Mouse (Mus musculus) kidney, postnatal 4 days (tissue): ENCODE measurements around the gene Trim27.

Source experiments
- DNase-seq, 2 experiments: peaks; one replicate each; pipeline ENCODE4 v3.0.0; 2021; ENCODE audit warnings: mixed read lengths in 2 of 2

The Trim27 gene

DNA sequence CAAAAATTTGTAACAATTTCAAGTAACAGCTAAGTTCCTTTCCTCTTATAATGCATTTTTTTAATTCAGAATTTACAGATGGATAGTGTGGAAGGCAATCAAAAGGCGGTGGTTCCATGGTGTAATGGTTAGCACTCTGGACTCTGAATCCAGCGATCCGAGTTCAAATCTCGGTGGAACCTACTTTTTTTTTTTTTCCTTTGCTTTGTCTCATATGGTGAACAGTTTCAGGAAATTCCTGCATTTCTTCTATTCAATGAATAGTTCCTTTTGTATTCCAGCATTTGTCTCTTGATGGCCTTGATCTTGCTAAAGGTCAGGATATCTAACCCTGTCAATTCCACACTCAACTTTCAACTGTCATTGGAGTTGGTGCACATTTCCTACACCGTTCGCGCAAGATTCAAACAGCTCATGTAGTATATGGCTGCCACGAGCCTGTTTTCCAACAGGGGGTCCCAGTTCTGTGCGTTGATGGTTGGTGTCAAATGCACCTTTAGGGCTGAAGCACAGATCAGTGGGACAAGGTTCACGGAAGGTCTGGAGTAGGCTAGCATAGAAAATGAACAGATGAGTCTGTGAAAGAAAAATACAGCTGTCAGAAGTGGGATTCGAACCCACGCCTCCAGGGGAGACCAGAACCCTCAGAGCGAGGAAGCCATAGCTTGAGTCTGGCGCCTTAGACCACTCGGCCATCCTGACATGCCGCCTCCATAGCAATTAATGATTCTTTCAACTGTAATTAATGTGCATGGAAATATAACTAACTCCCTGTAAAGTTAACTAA is 6.8 kb upstream of the Trim27 start:
- peak; percentile 68 to 78 for DNase-seq

DNA sequence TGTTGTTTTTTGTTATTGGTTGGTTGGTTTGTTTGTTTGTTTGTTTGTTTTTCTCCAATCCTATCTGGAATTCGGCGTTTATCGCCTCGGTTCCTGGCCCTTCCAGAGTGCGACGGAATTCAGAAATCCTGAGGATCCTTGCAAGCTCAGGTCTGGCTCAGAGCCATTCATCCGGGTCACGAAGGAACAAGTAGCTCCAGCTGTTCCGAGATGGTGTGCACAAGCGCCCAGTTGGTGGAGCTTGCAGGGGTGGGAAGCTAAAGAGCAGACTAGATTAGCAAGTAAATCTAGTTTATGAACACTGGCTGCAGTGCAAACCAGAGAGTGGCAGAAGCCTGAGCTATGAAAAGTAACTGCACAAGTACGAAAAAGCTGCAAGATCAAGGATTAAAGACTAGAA is 6.2 kb upstream of the Trim27 start:
- peak; percentile 95 to 96 for DNase-seq

DNA sequence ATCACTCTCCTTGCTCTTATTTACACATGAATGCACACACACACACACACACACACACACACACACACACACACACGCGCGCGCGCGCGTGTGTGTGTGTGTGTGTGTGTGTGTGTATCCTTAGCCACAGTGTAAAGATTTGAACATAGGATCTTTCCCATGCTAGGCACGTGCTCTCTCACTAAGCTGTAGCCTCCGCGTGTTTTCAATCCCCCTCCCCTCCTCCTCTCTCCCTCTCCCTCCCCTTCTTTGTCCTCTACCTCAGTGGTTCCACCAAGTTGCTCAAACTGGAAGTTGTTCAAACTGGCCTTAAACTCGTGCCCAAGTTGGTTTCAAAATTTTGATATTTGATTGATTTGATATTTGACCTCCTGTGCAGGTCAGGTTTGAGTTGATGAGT is 2.5 kb upstream of the Trim27 start:
- no peak for DNase-seq

DNA sequence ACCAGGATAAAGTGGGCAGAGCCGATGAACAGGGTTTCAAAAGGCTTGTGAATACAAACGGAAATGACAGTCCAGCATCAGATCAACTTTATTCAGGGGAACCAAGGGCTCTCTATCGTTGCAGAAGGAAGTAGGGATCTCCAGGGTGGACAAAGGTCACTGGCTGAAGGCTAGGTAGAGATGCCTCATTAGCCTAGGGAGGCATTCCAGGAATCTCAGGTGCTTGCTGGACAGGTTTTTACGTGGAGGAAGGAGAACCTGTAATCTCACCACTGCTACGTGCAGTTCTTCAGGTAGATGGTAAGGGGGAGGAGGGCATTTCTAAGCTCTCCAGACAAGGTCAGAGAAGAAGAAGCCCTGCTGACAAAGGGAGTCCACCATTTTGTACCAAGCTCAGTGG is 1.6 kb upstream of the Trim27 start:
- DNase-seq = no peak

DNA sequence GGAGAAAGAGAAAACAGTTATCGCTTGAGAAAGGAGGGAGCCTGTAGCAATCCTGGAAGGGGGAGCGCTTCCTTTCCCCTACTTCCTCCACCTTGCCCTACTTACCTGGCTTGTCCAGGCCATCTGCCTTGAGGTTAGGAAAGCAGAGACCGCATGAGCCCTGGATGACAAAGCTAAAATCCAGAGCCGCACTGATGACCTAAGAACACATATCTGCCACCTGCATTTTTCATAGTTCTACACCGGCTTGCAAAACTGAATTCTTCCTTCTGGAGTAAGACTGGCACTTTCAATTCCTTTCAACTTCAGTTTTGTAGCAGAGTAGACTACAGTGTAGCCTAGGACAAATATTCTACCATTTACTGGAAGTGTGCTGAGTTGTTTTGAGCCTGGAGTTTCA is 881 bp upstream of the Trim27 start:
- DNase-seq = no peak

DNA sequence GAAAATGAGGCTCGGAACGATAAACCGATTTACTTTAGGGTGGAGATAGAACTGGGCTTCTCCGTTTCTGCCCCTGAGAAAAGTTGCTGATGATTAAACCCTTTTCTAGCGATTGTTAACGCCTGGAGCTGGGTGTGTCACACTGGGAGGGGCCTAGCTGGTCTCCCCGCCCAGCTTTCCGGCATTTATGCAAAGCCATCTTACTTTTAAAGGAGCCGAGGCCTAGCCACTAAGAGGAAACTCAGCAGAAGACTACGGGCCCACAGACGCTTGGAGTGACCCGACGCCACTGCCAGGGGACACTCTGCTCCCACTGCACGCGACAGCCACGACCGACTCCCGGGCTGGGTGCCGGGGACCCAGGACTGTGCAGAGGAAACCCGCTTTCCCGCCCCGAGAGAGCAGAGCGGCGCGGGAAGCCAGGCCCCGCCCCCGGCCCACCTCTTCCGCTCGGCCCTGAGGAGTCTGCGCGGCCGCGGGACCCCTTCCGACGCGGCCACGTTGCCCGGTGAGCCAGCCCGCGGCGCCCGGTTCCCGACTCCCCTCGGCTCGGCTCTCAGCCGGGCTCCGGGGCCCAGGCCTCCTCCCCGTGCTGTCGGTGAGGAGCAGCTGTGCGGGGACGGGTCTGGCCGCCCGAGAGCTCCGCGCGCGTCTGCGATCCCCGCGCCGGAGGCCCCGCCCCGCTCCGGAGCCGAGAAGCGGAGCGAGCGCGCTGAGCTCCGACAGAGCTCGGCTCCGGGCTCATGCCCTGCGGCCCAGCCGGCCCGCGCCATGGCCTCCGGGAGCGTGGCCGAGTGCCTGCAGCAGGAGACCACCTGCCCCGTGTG is 692 bp downstream of the Trim27 start:
- DNase-seq = peak; percentile 86 to 92

DNA sequence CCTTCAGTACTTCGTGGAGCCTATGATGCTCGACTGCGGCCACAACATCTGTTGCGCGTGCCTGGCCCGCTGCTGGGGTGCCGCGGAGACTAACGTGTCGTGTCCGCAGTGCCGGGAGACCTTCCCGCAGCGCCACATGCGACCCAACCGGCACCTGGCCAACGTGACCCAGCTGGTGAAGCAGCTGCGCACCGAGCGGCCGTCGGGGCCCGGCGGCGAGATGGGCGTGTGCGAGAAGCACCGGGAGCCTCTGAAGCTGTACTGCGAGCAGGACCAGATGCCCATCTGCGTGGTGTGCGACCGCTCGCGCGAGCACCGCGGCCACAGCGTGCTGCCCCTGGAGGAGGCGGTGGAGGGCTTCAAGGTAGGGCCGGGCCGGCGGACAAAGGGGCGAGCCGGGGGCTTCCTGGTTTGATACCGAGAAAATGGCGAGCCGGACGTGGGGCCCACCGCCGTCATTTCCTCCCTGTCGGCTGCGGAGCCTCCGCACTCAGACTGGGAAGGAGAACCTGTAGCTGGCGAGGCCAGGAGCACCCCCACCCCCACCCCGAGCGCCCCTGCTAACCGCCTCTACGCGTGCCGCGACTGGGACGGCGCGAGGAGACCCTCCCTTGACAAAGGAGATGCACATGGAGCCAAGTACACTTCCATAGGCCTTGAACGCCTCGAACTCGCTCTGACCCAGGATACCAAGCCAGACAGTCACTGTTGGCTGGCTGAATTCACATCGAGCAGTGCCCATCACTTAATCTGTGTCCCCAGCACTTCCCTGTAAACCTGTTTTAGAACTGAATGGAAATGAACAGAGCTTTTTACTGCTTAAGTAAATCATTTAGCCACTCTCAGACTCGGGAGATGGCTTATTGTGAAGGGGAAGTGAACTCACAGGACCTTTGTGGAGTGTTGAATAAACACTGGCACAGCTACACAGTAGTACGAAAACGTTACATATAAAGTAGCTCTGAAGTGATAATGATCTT is 1.6 kb downstream of the Trim27 start:
- peak; percentile 72 to 84 for DNase-seq

DNA sequence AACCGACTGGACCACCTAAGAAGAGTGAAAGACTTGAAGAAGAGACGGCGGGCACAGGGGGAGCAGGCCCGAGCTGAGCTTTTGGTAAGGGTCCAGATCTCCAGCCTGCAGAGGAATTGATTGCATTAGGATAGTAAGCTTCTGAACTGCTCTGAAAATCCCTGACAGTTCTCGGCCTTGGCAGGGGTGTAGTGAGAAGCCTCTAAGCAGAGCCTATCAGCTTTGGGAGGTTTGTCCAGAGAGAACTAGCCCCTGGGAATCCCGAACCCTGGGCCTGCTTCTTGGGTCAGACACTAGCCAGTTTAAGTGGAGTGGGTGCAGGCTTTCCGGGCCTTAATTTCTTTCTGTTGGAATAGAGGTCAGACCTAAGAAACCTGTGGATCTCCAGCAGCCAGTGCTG is 2.8 kb downstream of the Trim27 start:
- no peak for DNase-seq

DNA sequence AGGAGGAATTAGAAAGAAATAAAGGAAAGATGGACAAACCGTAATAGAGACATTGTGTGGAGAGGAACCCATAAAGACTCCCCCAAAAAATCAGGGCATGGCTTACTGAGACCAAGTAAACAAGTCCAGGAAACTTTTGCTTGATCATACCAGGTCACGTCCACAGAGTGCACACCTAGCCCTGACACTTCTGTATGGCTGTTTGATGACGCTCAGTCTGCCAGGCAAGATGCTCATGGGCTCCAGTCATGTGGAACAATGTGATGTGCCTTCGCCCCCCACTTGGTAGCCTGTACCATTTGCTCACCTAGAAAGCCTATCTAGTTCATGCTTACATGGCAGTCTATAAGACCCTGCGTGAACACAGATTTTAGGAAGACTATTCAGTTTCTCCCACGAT is 3.8 kb downstream of the Trim27 start:
- DNase-seq = no peak

DNA sequence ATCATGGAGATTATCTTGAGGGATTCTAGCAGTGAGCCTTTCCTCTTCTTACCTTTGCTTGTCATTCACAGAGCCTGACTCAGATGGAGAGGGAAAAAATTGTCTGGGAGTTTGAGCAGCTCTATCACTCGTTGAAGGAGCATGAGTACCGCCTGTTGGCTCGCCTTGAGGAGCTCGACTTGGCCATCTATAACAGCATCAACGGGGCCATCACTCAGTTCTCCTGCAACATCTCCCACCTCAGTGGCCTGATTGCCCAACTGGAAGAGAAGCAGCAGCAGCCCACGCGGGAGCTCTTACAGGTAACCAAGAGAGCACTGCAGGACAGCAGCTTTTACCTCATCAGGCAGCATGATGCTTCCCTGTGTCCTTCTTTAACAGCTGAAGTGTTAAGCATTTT is 4.4 kb downstream of the Trim27 start:
- DNase-seq = no peak

DNA sequence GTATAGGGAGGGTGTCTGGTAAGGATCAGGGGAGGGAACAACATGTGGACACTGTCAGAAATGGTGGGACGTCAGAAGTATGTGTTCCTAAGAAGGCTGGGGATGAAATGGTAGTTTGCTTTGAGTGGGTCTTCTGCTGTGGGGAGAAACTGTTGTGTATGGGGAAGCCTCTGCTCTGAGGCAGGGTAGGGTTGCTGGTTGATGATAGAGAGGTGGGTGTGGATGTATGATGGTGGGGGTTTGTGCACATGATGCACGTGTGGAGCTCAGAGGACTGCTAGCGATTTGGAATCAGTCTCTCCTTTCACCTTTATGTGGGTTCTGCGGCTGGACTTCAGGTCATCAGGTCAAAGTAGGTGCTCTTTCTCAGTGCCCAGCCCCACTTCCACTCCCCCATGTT is 6.3 kb downstream of the Trim27 start:
- DNase-seq = no peak

DNA sequence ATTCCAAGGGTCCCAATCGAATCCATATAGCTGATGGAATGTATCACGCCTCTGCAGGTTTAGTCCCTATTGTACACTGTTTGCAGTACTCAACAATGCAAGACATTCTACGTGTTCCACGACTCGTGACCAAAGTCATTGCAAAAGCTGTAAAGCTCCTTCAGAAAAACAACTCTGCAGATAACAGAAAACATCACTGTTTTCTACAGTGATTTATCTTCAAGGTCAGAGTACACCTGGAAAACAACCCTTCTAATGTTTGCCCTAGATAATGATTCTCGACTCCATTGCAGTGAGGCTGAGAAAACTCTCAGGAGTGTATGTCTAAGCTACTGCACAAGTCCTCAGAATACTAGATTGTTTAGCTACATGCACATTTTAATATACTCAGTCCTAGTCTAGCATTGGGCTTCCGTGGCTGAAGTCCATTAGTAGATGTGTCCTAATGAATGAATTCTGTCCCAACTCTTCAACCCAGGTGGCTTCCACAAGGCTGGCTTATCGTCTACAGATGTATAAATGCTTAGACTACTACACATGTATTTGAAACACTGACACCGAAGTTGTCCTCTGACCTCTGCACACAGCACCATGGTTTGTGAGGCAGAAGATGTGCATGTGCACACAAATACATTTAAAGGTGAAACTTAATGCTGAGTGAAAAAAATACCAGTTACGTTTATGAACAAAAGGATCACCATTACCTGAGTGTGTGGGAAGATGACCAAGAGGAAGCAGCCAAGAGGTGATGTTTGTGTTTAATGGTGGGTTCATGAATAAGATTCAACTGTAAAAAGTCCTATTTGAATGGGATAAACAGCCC is 16.4 kb downstream of the Trim27 start:
- DNase-seq = no peak

DNA sequence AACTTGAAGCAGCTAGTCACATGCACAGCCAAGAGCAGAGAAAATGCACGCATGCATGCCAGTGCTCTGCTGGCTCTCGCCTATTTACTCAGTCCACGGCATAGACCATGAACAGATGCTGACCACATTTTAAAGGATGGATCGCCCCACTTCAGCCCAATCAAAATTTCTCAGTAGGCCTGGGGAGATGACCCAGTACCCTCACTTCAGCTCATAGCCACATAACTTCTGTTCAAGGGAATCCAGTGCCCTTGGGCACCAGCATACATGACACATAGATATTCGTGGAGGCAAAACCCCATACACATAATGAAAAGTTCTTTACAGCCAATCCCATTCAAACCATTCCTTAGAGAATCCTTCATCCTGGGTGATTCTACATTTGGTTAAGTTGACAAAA is 18.5 kb downstream of the Trim27 start:
- no peak for DNase-seq

DNA sequence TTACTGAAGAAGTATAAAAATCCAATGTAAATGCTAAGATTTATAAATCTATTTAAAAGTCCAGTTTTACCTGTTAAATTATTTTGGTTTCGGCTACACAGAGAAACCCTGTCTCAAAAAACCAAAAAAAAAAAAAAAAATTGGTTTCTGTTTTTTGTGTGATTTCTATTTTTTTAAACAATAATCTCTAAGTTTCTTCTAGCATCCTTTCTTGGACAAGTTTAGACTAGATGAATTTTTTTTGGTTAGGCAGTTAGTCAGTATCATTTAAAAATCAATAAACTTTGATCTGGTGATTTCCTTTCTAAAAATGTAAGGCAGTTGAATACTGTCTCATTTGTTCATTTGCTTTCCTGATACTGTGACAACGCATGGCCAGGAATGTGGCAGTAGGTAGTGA is 19.1 kb downstream of the Trim27 start:
- no peak for DNase-seq

DNA sequence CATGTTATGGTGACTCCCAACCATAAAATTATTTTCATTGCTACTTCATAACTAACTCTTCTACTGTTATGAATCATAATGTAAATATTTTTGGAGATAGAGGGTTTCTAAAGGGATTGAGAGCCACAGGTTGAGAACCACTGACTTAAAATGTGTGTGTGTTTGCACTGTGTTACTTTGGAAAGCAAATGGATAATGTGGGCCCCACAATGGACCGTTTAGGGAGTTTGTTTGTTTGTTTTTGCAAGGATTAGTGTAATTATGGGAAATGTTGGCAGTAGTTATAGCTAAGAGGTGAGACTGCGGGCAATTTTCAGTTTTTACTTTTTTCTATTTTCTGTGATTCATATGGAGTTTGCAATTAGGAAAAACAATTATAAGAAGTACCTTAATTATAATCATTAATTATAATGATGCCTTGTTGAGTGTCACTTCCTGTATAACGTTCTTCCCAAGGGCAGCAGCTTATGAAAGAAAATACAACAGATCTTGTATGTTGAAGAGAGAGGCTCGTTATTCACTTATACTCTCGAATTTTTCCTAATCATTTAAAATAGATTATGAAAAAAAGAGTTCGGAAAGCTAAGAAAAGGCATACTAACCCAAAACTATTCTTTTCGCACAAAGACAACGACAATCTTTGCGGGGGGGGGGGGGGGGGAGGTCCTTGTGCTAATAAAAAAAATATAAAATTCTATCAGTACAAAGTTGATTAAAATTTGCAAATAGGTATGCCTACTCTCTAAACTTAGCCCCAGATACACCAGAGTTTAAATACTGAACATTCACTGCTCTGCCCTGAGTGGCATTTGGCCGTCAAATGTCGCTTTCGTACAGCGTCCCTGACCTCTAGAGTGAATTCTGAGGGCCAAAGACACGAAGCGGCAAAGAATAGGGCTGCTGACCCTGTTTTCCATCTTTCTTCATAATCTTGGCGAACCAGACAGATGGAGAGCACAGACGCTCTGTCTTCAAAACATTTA is 20.1 kb downstream of the Trim27 start:
- no peak for DNase-seq

DNA sequence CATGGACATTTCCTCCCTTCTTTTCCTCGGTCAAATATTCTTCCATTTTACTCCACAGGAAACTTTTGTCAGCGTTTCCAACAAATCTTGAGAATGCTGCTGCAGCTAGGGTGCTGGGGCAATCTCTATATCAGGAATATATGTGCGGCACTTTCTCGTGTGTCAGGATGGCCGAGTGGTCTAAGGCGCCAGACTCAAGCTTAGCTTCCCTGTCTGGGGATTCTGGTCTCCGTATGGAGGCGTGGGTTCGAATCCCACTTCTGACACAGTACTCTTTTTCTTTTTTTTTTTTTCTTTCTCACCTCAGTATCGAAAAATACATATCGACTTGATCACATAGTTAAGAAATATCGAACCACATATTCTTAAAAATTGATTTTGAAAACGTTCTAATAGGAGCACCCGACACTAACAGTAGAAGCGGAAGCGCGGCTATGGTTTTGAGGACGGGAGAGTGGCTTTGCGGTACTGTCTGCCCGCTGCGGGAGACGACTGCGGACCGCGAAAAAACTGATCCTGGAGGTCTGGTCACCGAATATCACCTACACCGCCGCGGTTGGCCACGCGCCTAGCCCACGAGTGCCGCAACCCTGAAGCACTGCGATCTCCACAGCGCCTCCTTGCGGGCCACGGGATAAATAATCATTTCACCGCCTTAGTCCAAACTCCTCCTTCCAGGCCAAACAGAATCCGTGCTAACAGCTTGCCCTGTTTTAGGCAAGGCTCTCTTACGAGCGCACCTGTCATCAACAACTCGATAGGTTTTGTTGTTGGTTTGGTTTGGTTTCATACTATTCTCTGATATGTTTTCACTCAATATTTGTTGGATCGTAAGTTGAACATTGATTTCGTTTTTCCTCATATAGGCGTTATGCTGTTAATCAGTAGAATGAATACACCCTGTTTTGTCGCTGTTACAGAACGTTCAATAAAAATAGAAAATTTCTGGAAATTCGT is 21.1 kb downstream of the Trim27 start:
- DNase-seq = peak; percentile 94 to 95

DNA sequence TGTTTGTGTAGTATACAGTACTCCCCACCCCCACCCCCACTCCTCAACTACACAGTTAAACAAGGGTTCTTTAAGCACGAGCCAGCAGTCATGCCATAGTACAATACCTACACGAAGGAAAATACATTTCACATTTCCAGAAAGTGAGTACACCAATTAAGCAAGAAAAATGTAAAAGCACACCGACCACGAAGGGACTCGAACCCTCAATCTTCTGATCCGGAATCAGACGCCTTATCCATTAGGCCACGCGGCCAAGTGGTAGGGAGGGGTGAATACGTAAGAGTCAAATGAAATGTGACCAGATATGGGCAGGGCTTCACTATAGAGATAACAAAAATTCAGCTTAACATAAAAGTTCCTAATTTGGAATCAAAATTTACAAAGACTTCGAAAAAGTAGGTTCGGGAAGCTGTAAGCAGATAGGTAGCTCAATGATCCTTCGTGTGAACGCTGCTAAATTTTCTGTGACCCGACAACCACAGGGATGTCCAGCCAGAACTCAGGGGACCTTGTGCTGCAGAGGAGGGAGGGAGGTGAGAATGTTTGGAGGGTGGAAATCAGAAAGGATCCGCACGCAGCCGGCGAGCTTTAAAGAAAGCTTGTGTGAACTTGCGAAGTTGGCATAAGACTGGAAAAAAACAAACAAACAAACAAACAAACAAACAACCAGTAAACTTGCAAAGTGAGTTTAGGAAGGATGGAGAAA is 36.2 kb downstream of the Trim27 start:
- DNase-seq = peak; percentile 60 to 67

DNA sequence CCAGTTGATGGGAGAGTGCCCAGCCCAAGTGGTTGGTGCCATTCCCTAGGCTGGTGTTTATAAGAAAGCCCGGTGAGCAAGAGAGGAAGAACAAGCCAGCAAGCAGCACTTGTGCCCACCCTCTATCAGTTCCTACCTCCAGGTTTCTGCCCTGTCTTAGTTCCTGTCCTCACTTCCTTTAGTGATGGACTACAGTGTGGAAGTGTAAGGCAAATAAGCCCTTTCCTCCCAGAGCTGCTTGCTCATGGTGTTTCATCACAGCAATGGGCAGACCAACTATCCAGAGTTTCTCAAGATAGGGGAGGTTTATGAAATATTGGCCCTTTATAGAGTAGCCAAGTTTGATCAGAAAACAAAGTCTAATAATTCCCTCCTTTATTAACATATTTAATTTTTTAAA is 37.5 kb downstream of the Trim27 start:
- DNase-seq = no peak
